9 mouse cellular contexts compared by ENCODE assay signal in the genomic region with DNA sequence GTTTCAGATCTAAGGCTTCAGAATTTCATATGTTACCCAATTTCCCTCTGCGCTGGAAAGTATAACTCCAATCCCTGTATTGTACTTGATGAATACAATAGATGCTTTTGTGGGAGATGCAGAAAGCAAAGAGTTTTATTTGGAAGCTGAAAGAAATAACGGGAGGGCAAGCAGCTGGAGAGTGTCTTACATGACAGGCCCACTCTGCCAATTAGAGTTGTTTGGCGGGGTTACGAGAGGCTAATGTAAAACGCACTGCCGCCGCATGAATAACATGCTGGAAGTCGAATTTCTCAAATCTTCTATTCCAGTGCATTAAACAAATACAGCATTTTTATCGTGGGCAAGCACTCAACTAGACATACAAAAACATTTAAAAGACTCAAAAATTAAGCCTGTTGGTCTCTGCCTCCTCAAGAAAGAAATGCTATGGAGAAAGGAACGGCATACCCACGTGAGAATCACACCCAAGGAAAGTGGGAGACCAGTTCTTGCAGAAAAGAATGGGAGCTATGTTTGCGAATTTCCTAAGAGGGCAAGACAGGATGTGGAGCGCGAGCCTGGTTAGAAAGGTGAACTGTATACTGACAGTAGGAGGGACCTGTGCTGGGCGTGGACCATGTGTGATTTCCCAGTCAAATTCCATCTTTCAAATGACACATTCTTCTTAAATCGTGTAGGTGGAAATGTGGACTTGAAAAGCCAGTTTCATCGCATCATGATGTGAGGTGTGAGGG. TPM values are rescaled to one million over a fixed set of nuclear protein-coding genes. Genes with fewer than 3 reads are reported as not detected.
DNase-seq lines count a peak whose midpoint lies in the region; ATAC-seq lines count a peak whose summit lies in the region.
"Had no signal": no experiment of that assay in that cellular context is flagged by ENCODE, and none has a peak within 500 bp of the region (broad histone marks: within the 10 kb centered on the region; RNA-seq: fewer than 3 reads in every experiment).

No protein-coding gene starts in this region.

- no peak overlapping the region for H3K4me3 ChIP-seq in heart, embryonic 13.5 days
- H3K4me3 ChIP-seq in midbrain, embryonic 16.5 days (ENCODE audit: low read depth, low read length) = no peak overlapping the region
- no peak overlapping the region for H3K4me3 ChIP-seq in midbrain, embryonic 15.5 days
- H3K4me3 ChIP-seq in intestine, embryonic 15.5 days (replicated peaks) = no peak overlapping the region

- H3K9ac ChIP-seq in heart, embryonic 13.5 days = no peak overlapping the region
- no peak overlapping the region for H3K9ac ChIP-seq in midbrain, embryonic 16.5 days (ENCODE audit: low read depth, low read length)
- H3K9ac ChIP-seq in midbrain, embryonic 15.5 days = no peak overlapping the region
- no peak overlapping the region for H3K9ac ChIP-seq in intestine, embryonic 15.5 days

- DNase-seq in heart, adult 8-10 months (ENCODE audit: low spot score) = no peak
- DNase-seq in yolk sac, embryonic 10.5 days (ENCODE audit: low spot score) = no peak
- no peak for DNase-seq in testis, postnatal 14 days (ENCODE audit: low spot score)
- DNase-seq in adrenal gland, adult 2 months = no peak
- DNase-seq: liver had no signal

- WGBS in heart, embryonic 13.5 days = 62% methylated on average over 17 of the region's 17 CpGs
- 66% methylated on average over 17 of the region's 17 CpGs for WGBS in midbrain, embryonic 16.5 days
- 63% methylated on average over 17 of the region's 17 CpGs for WGBS in midbrain, embryonic 15.5 days
- 60% methylated on average over 17 of the region's 17 CpGs for WGBS in intestine, embryonic 15.5 days

- no peaks in the 10 kb centered on the region for H3K27me3 ChIP-seq in heart, embryonic 13.5 days (replicated peaks)
- no peaks in the 10 kb centered on the region for H3K27me3 ChIP-seq in midbrain, embryonic 16.5 days (ENCODE audit: control insufficient read depth, insufficient read depth, low read depth, low read length)
- no peaks in the 10 kb centered on the region for H3K27me3 ChIP-seq in midbrain, embryonic 15.5 days (replicated peaks)
- H3K27me3 ChIP-seq in intestine, embryonic 15.5 days (replicated peaks) = no peaks in the 10 kb centered on the region

- H3K4me1 ChIP-seq in heart, embryonic 13.5 days = peaks cover 34% of the 10 kb centered on the region
- peaks cover 3% of the 10 kb centered on the region; the same call in 1 of the 2 replicates for H3K4me1 ChIP-seq in midbrain, embryonic 16.5 days (ENCODE audit: control insufficient read depth, insufficient read depth, low read length)
- H3K4me1 ChIP-seq in midbrain, embryonic 15.5 days = no peaks in the 10 kb centered on the region
- no peaks in the 10 kb centered on the region for H3K4me1 ChIP-seq in intestine, embryonic 15.5 days (replicated peaks)

- no peaks in the 10 kb centered on the region for H3K9me3 ChIP-seq in heart, embryonic 13.5 days
- no peaks in the 10 kb centered on the region for H3K9me3 ChIP-seq in midbrain, embryonic 16.5 days (replicated peaks; ENCODE audit: control insufficient read depth, low read length, poor library complexity, severe bottlenecking)
- no peaks in the 10 kb centered on the region for H3K9me3 ChIP-seq in midbrain, embryonic 15.5 days
- no peaks in the 10 kb centered on the region for H3K9me3 ChIP-seq in intestine, embryonic 15.5 days

- no peak overlapping the region; the same call in 1 of the 2 replicates for H3K4me2 ChIP-seq in heart, embryonic 13.5 days
- H3K4me2 ChIP-seq in midbrain, embryonic 16.5 days (ENCODE audit: low read length) = peak overlapping the region; percentile 19; the same call in 1 of the 2 replicates
- no peak overlapping the region for H3K4me2 ChIP-seq in midbrain, embryonic 15.5 days
- H3K4me2 ChIP-seq in intestine, embryonic 15.5 days (replicated peaks) = no peak overlapping the region

- H3K27ac ChIP-seq in heart, embryonic 13.5 days (replicated peaks) = peak overlapping the region; percentile 29
- no peak overlapping the region for H3K27ac ChIP-seq in midbrain, embryonic 16.5 days (ENCODE audit: low read length)
- no peak overlapping the region for H3K27ac ChIP-seq in midbrain, embryonic 15.5 days
- no peak overlapping the region for H3K27ac ChIP-seq in intestine, embryonic 15.5 days

- H3K36me3 ChIP-seq in heart, embryonic 13.5 days = no peaks in the 10 kb centered on the region
- H3K36me3 ChIP-seq in midbrain, embryonic 16.5 days (ENCODE audit: control insufficient read depth, insufficient read depth, low read length) = no peaks in the 10 kb centered on the region
- H3K36me3 ChIP-seq in midbrain, embryonic 15.5 days (replicated peaks) = no peaks in the 10 kb centered on the region
- H3K36me3 ChIP-seq in intestine, embryonic 15.5 days = no peaks in the 10 kb centered on the region

- ATAC-seq in heart, embryonic 13.5 days (ENCODE audit: extremely low read depth, insufficient number of reproducible peaks, low FRiP score, low TSS enrichment) = no peak
- ATAC-seq in midbrain, embryonic 16.5 days = no peak
- no peak for ATAC-seq in midbrain, embryonic 15.5 days (replicated peaks)
- peak; percentile 62; the same call in 1 of the 2 replicates for ATAC-seq in intestine, embryonic 15.5 days

RNA-seq across cellular contexts. Expression of gene Fgf7, which starts 26.7 kb away (rescaled TPM):
- polyA plus RNA-seq in heart, embryonic 13.5 days (2015; fragmentation: Nextera tagmentation; extraction: Ambion mirVana) = 0.60 and 0.76 TPM in 2 replicates
- total RNA-seq in heart, adult 8-10 months (2022) = 1 to 10 TPM; 1.6 to 4.1 (median 2.5) TPM
- 0.53 and 0.67 TPM in 2 replicates for polyA plus RNA-seq in midbrain, embryonic 16.5 days (2015; fragmentation: Nextera tagmentation; extraction: Ambion mirVana)
- polyA plus RNA-seq in midbrain, embryonic 15.5 days (2015; fragmentation: Nextera tagmentation; extraction: Ambion mirVana) = 0.27 and 0.48 TPM in 2 replicates
- polyA plus RNA-seq in intestine, embryonic 15.5 days (2015; fragmentation: Nextera tagmentation; extraction: Ambion mirVana) = 0.38 and 0.49 TPM in 2 replicates
- 1 to 10 TPM; 1.1 to 1.2 TPM for total RNA-seq in adrenal gland, adult 2 months (2021)
- polyA plus RNA-seq in adrenal gland, adult 2 months (2012; rRNA removed) = 0.08 and 0.30 TPM in 2 replicates
